Mouse (Mus musculus): Measurements from ENCODE around the gene Cacna2d1.

DNA sequence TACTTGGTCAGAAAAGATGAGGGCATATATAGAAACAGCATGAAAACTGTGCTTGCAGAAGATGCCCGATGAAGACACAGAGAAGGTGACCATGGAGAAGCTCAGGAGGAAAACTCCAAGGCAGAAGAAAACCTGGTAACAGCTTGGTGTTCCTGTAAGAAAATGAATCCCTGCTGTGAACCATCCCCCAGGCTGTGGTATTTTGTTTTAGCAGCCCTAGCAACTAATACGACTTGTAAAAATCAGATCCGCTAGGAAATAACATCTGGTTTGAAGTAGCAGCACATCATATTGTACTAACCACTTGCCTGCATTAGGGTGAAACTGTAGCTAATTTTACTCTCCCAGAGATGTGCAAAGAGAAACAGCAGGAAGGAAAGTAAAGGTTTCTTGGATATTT lies 37.8 kb upstream of the Cacna2d1 start:
- TF ChIP-seq CTCF (conservative IDR thresholded peaks at IDR 0.05; ENCODE audit: low read length): no peak
- TF ChIP-seq POU5F1 (IDR thresholded peaks at IDR 0.05; ENCODE audit: borderline replicate concordance, low read length): no peak

Data from E14TG2a.4 (cell line).